Mouse (Mus musculus) spleen, postnatal 0 days (tissue): ENCODE results near the gene Sphk1. TPM values are rescaled to one million over a fixed set of nuclear protein-coding genes. Genes with fewer than 3 reads are reported as not detected.

Source experiments
- polyA plus RNA-seq: library from polyadenylated mRNA; unstranded; fragments of >200 nt; fragmentation: Nextera tagmentation; extraction: Ambion mirVana; gene quantifications from 2 replicates; pipeline ENCODE4 v1.2.1, GENCODE M21; 2015

Sphk1 gene
- polyA plus RNA-seq, result 90.3 and 93.6 TPM in 2 replicates

DNA sequence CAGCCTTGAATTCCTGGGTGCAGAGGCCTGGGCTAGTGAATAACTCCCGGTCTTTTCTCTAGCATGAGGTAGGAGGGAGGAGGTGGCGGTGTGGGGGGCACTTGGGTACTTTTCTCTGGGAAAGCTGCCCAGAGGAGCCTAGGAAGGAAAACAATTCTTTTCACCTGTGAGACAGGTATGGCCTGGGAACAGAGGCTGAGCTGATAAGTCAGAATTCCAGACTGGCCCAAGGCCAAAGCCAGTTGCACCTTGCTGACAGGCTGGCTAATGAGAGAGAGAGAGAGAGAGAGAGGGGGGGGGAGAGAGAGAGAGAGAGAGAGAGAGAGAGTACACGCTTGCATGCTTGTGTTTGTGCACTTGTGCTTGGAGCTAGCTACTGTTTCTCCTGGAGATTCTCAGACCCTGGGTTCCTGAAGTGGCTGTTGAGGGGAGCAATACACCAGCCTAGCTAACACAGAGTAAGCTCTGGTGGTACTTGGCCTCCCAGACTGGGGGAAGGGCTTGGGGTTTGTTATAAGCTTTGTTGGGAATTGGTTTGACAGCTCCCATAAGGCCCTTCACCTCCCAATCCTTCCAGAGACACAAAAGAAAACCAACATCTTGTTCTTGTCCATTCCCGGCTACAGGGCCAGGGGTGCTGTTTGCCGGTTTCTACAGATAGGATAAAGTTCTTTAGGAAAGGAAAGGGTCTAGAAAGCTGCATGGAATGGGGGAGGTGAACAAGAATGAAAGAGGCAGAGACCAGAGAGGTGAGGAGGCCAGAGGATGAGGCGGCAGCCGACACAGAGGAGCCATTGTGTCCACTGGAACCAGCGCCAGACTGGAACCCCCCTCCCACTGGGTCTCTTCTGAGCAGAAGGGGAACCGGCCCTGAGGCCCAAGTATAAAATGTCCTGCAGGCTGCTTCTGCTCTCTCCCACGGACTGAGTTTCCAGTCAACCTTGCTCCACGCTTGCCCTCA is at the start of gene Sphk1:
Gene Sphk1, plus strand, starts transcription at position 739 of the 961 bp plus-strand sequence.

DNA sequence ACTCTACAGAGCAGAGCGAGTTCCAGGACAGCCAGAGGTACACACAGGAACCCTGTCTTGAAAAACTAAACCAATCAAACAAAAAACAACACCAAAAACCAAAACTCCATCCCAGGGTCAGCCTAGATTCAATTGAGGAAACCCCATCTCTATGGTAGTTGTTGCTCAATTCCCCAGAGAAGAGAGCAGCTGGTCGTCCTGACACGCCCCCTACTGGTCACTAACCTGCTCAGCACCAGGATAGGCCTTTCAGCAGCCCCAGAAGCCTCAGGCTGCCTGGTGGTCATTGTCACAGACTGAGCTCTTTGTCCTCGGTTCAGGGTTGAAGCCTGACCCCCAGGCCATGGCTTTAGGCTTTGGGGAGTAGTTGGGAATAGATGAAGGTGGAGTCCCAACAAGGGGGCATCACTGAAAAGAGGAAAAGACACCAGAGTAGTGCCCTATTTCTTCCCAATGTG is 36.9 kb upstream of the Sphk1 start, which contains the start of gene Prpsap1:
Gene Prpsap1, minus strand, starts transcription at position 408 of the 458 bp plus-strand sequence.

DNA sequence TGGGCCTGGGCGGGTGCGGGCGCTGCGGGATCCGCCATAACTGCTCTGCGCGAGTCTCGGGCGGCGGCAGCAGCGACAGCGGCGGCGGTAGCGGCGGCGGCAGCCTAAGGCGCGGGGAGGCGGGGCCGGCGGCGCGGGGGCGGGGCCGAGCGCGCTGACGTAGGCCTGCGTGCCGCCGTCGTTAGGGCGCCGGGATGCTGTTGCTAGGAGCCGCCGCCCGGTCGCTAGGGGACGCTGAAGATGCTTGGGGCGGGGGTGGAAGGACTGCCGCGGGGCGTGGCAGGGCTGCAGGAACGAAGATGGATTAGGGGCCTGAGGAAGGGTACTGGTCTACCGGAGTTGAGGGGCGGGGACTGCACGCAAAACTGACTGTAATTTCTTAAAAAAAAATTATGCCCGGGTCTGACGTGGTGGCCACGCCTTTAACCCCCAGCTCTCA is 50.7 kb downstream of the Sphk1 start, which contains the start of gene Ube2o:
Gene Ube2o, minus strand, starts transcription at position 72 of the 439 bp plus-strand sequence.

Other genes with a start within 250 kb of the Sphk1 start
- gene Galr2, start 250.0 kb upstream of the Sphk1 start, polyA plus RNA-seq, result 0.06 and 0.21 TPM in 2 replicates
- 29.6 and 30.9 TPM in 2 replicates for gene Exoc7, start 223.7 kb upstream of the Sphk1 start, polyA plus RNA-seq
- 0.06 TPM in 1 of 2 replicates, not detected in the other for gene Foxj1, start 195.5 kb upstream of the Sphk1 start, polyA plus RNA-seq
- 2.4 and 3.9 TPM in 2 replicates for gene Rnf157, start 117.9 kb upstream of the Sphk1 start, polyA plus RNA-seq
- 55.6 and 56.2 TPM in 2 replicates for gene Ubald2, start 96.8 kb upstream of the Sphk1 start, polyA plus RNA-seq
- gene Qrich2, start 64.7 kb upstream of the Sphk1 start, polyA plus RNA-seq, result 0.05 TPM in 1 of 2 replicates, not detected in the other
- gene Prpsap1, start 36.7 kb upstream of the Sphk1 start, polyA plus RNA-seq, result 58.5 and 67.8 TPM in 2 replicates
- 26.9 and 34.7 TPM in 2 replicates for gene Ube2o, start 50.5 kb downstream of the Sphk1 start, polyA plus RNA-seq
- gene Aanat, start 55.5 kb downstream of the Sphk1 start, polyA plus RNA-seq, result 0.11 and 0.18 TPM in 2 replicates
- gene Rhbdf2, start 96.1 kb downstream of the Sphk1 start, polyA plus RNA-seq, result 7.3 and 10.1 TPM in 2 replicates
- 0.56 and 0.72 TPM in 2 replicates for gene Prcd, start 122.6 kb downstream of the Sphk1 start, polyA plus RNA-seq
- 5.5 and 7.3 TPM in 2 replicates for gene Cygb, start 123.4 kb downstream of the Sphk1 start, polyA plus RNA-seq
- not detected in 2 replicates for gene St6galnac1, start 244.6 kb downstream of the Sphk1 start, polyA plus RNA-seq